In the genomic region with DNA sequence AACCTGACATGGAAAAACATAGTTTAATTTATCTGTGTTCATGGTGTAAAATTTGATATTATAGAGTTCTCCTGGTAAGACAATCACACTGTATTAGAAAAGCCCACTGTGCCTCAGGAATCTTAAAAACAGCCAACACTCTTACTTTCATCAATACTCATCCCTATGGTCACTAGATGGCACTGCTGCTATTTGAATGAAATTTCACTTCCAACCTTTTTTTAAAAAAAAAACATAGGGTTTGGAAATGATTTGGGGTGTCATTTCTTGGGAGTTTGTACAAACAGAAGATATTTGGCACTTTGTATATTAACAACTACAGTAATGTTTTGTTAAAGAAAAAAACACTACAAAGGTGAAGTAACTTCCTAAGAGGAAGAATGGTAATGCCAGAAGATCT, we compare ENCODE assay signal across 18 mouse cellular contexts. TPM values are rescaled to one million over a fixed set of nuclear protein-coding genes. Genes with fewer than 3 reads are reported as not detected.
A peak's percentile ranks its signal among the peaks of the same experiment; 100 is the strongest.
DNase-seq lines count a peak whose midpoint lies in the region; ATAC-seq lines count a peak whose summit lies in the region.
"Had no signal": no experiment of that assay in that cellular context is flagged by ENCODE, and none has a peak within 500 bp of the region (broad histone marks: within the 10 kb centered on the region; RNA-seq: fewer than 3 reads in every experiment).

No protein-coding gene starts in this region.

- H3K9ac ChIP-seq in embryonic facial prominence, embryonic 11.5 days (replicated peaks; ENCODE audit: low read length) = no peak overlapping the region

- no peaks in the 10 kb centered on the region for H3K36me3 ChIP-seq in embryonic facial prominence, embryonic 11.5 days (replicated peaks; ENCODE audit: control insufficient read depth, insufficient read depth, low read depth, low read length)
- no peaks in the 10 kb centered on the region for H3K36me3 ChIP-seq in embryonic facial prominence, embryonic 10.5 days (replicated peaks)
- no peaks in the 10 kb centered on the region for H3K36me3 ChIP-seq in heart, embryonic 10.5 days

- no peaks in the 10 kb centered on the region for H3K9me3 ChIP-seq in embryonic facial prominence, embryonic 11.5 days (replicated peaks; ENCODE audit: control insufficient read depth, low read length)
- no peaks in the 10 kb centered on the region for H3K9me3 ChIP-seq in embryonic facial prominence, embryonic 10.5 days
- H3K9me3 ChIP-seq in heart, embryonic 10.5 days = no peaks in the 10 kb centered on the region

- peaks cover 35% of the 10 kb centered on the region for H3K27me3 ChIP-seq in embryonic facial prominence, embryonic 11.5 days (ENCODE audit: control insufficient read depth, insufficient read depth, low read length)
- peaks cover 82% of the 10 kb centered on the region for H3K27me3 ChIP-seq in embryonic facial prominence, embryonic 10.5 days (replicated peaks; ENCODE audit: low read depth, poor library complexity, severe bottlenecking)
- peaks cover 67% of the 10 kb centered on the region for H3K27me3 ChIP-seq in heart, embryonic 10.5 days (ENCODE audit: insufficient read depth, poor library complexity, severe bottlenecking)

- peaks cover 2% of the 10 kb centered on the region; the same call in 1 of the 2 replicates for H3K4me1 ChIP-seq in embryonic facial prominence, embryonic 11.5 days (ENCODE audit: control insufficient read depth, insufficient read depth, low read length)
- H3K4me1 ChIP-seq in embryonic facial prominence, embryonic 10.5 days = no peaks in the 10 kb centered on the region
- no peaks in the 10 kb centered on the region for H3K4me1 ChIP-seq in heart, embryonic 10.5 days

- no peak overlapping the region for H3K4me3 ChIP-seq in embryonic facial prominence, embryonic 11.5 days (ENCODE audit: low read depth, low read length)
- no peak overlapping the region for H3K4me3 ChIP-seq in embryonic facial prominence, embryonic 10.5 days
- H3K4me3 ChIP-seq in heart, embryonic 10.5 days = no peak overlapping the region
- H3K4me3 ChIP-seq: erythroblast, embryonic 14.5 days had no signal

- no peak overlapping the region for H3K27ac ChIP-seq in embryonic facial prominence, embryonic 11.5 days (replicated peaks; ENCODE audit: low read depth, low read length)
- no peak overlapping the region for H3K27ac ChIP-seq in embryonic facial prominence, embryonic 10.5 days (replicated peaks)
- H3K27ac ChIP-seq in heart, embryonic 10.5 days = no peak overlapping the region

- no peak for ATAC-seq in embryonic facial prominence, embryonic 11.5 days (replicated peaks; ENCODE audit: insufficient number of reproducible peaks, low FRiP score, low TSS enrichment, low read depth)
- ATAC-seq in megakaryocyte-erythroid progenitor cell, adult 5-6 weeks (replicated peaks; ENCODE audit: low FRiP score, low TSS enrichment, poor library complexity, severe bottlenecking) = no peak

- DNase-seq in embryonic facial prominence, embryonic 11.5 days (ENCODE audit: low spot score) = peak; percentile 73
- no peak for DNase-seq in embryonic facial prominence, embryonic 10.5 days (ENCODE audit: low spot score)
- peak; percentile 58 for DNase-seq in layer of hippocampus, adult 11-12 months (ENCODE audit: low spot score)
- no peak for DNase-seq in layer of hippocampus, postnatal 36 days
- DNase-seq in 3T3-L1 (ENCODE audit: low read depth, low spot score) = peak; percentile 67
- peak; percentile 64 for DNase-seq in brain, embryonic 18.5 days (ENCODE audit: low read depth, low spot score)
- DNase-seq in heart, embryonic 10.5 days (ENCODE audit: low spot score) = no peak
- DNase-seq: adrenal gland, postnatal 14 days; cerebellum, adult 11-12 months; gastrocnemius, postnatal 25 days; heart, postnatal 36 days; kidney, adult 8-10 months; lung, adult 18-20 months; spleen, adult 18-20 months had no signal

- no peak overlapping the region for H3K4me2 ChIP-seq in embryonic facial prominence, embryonic 11.5 days (ENCODE audit: low read depth, low read length)

RNA-seq across cellular contexts. Expression of a gene that starts 10.3 kb away (rescaled TPM):
- polyA plus RNA-seq in embryonic facial prominence, embryonic 11.5 days (2014; fragmentation: Nextera tagmentation; extraction: Ambion mirVana) = 3.7 and 5.0 TPM in 2 replicates
- polyA plus RNA-seq in embryonic facial prominence, embryonic 10.5 days (2016; fragmentation: Nextera tagmentation; extraction: Ambion mirVana) = 3.2 and 4.7 TPM in 2 replicates
- total RNA-seq in layer of hippocampus, postnatal 36 days (2021) = 100 to 1,000 TPM; 150 to 156 TPM
- not detected in 2 replicates for total RNA-seq in megakaryocyte-erythroid progenitor cell, adult 5-6 weeks (2014; fragmentation: Nextera tagmentation)
- not detected in 2 replicates for total RNA-seq in megakaryocyte-erythroid progenitor cell, adult 5-6 weeks (2017)
- 0.79 TPM in 1 of 2 replicates, not detected in the other for polyA plus RNA-seq in heart, embryonic 10.5 days (2016; fragmentation: Nextera tagmentation; extraction: Ambion mirVana)
- total RNA-seq: adrenal gland, postnatal 14 days; gastrocnemius, postnatal 25 days; heart, postnatal 36 days; monocyte, adult 5-6 weeks had no signal
- polyA plus RNA-seq: C2C12 had no signal

RNA-seq across cellular contexts. Expression of a gene that starts 12.8 kb away (rescaled TPM):
- 0.10 TPM in 1 of 2 replicates, not detected in the other for polyA plus RNA-seq in embryonic facial prominence, embryonic 11.5 days (2014; fragmentation: Nextera tagmentation; extraction: Ambion mirVana)
- 0.11 and 0.21 TPM in 2 replicates for polyA plus RNA-seq in embryonic facial prominence, embryonic 10.5 days (2016; fragmentation: Nextera tagmentation; extraction: Ambion mirVana)
- 10 to 100 TPM; 11.2 to 14.6 TPM for total RNA-seq in layer of hippocampus, postnatal 36 days (2021)
- not detected in 2 replicates for total RNA-seq in megakaryocyte-erythroid progenitor cell, adult 5-6 weeks (2014; fragmentation: Nextera tagmentation)
- total RNA-seq in megakaryocyte-erythroid progenitor cell, adult 5-6 weeks (2017) = not detected in 2 replicates
- not detected in 2 replicates for polyA plus RNA-seq in heart, embryonic 10.5 days (2016; fragmentation: Nextera tagmentation; extraction: Ambion mirVana)
- total RNA-seq: adrenal gland, postnatal 14 days; gastrocnemius, postnatal 25 days; heart, postnatal 36 days; monocyte, adult 5-6 weeks had no signal
- polyA plus RNA-seq: C2C12; erythroblast, embryonic 14.5 days had no signal

Comparison
In these comparisons a context has a peak if more than half of its experiments do, and no peak if none do; other contexts are left out.
1. DNase-seq: peak in embryonic facial prominence, embryonic 11.5 days (single experiment), layer of hippocampus, adult 11-12 months (single experiment), 3T3-L1 (single experiment) and brain, embryonic 18.5 days (single experiment); none in embryonic facial prominence, embryonic 10.5 days (single experiment), layer of hippocampus, postnatal 36 days (0 of 2) and heart, embryonic 10.5 days (single experiment).